Mouse (Mus musculus): Measurements from ENCODE around the gene Sec63. TPM values are rescaled to one million over a fixed set of nuclear protein-coding genes. Genes with fewer than 3 reads are reported as not detected.

The Sec63 gene
- polyA plus RNA-seq, 1 experiment, result 35.1 TPM

DNA sequence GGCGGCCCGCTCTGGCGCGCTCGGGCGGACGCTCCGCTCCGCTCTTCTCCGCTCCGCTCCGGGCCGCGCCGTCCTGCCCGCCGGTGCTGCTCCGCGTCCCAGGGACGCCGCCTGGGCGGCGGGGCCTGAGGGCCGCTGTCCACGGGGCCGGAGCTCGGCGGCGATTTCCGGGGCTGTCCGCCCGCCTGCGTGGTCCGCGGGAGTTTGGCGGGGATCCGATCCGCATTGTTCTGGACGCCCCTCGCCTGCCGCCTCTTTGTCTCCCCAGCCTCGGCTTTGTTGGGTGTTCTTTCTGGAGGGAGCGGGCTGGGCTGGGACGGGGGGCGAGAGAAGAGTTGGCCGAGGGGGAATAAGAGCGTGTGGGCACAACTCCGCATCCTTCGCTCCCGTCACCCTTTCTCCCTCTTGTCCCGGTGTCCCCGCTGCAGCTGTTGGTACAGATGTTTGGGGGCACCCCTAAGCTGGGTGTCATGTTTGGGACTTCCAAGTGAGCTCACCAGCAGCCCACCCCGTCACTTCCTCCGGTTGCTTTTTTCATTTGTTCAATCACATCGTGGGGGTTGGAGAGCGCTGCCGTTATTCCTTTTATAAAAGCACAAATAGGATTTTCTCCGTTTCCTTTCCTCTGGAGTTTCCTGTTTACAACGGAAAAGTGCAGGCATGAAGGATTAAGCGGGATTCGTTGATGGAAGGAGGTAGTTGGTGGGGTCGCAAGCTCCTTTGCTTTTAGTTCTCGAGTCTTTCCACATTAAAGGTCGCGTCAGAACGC lies 789 bp downstream of the Sec63 start:
- Histone ChIP-seq H3K9me3 (replicated peaks; ENCODE audit: control insufficient read depth, insufficient read depth, low read length, poor library complexity, severe bottlenecking) (no peaks in the 10 kb centered on the region), H3K4me1 (ENCODE audit: control insufficient read depth, insufficient read depth, low read length) (no peaks in the 10 kb centered on the region), H3K9ac (ENCODE audit: low read depth, poor library complexity, severe bottlenecking) (peak overlapping the region; percentile 88), H3K36me3 (ENCODE audit: control insufficient read depth, insufficient read depth, low read length, poor library complexity, severe bottlenecking) (no peaks in the 10 kb centered on the region), H3K27me3 (ENCODE audit: control insufficient read depth, insufficient read depth, low read length, poor library complexity, severe bottlenecking) (no peaks in the 10 kb centered on the region), H3K4me3 (ENCODE audit: low read depth, low read length) (peak overlapping the region; percentile 78), H3K27ac (ENCODE audit: insufficient read depth, low read length) (no peak overlapping the region)
- TF ChIP-seq EP300 (IDR thresholded peaks at IDR 0.05; ENCODE audit: insufficient read depth, low read depth, low read length) (no peak), CTCF (IDR thresholded peaks at IDR 0.05; ENCODE audit: low read depth, low read length) (no peak), POLR2A (IDR thresholded peaks at IDR 0.05; ENCODE audit: insufficient read depth, low read length) (no peak)

- Histone ChIP-seq H3K9ac (ENCODE audit: low read depth, poor library complexity, severe bottlenecking) (peak overlapping the region; percentile 88), H3K4me1 (ENCODE audit: control insufficient read depth, insufficient read depth, low read length) (no peaks in the 10 kb centered on the region), H3K36me3 (ENCODE audit: control insufficient read depth, insufficient read depth, low read length, poor library complexity, severe bottlenecking) (no peaks in the 10 kb centered on the region), H3K27ac (ENCODE audit: insufficient read depth, low read length) (no peak overlapping the region), H3K4me3 (ENCODE audit: low read depth, low read length) (peak overlapping the region; percentile 78), H3K27me3 (ENCODE audit: control insufficient read depth, insufficient read depth, low read length, poor library complexity, severe bottlenecking) (no peaks in the 10 kb centered on the region), H3K9me3 (replicated peaks; ENCODE audit: control insufficient read depth, insufficient read depth, low read length, poor library complexity, severe bottlenecking) (no peaks in the 10 kb centered on the region)
- no peak for TF ChIP-seq CTCF (IDR thresholded peaks at IDR 0.05; ENCODE audit: low read depth, low read length)
- no peak for TF ChIP-seq POLR2A (IDR thresholded peaks at IDR 0.05; ENCODE audit: insufficient read depth, low read length)
Observed at GRCm38 (mm10) chr10:42762670-42763058, 1.4 kb downstream of the Sec63 start.

- H3K27ac ChIP-seq (ENCODE audit: insufficient read depth, low read length), result no peak overlapping the region
- no peak overlapping the region for H3K4me3 ChIP-seq (ENCODE audit: low read depth, low read length)
- 0 out of 2 replicates have a peak overlapping the region, but pooled peaks have one; percentile 88 for H3K9ac ChIP-seq (ENCODE audit: low read depth, poor library complexity, severe bottlenecking)
- no peaks in the 10 kb centered on the region for H3K4me1 ChIP-seq (ENCODE audit: control insufficient read depth, insufficient read depth, low read length)
- H3K9me3 ChIP-seq (replicated peaks; ENCODE audit: control insufficient read depth, insufficient read depth, low read length, poor library complexity, severe bottlenecking), result no peaks in the 10 kb centered on the region
- TF ChIP-seq EP300 (IDR thresholded peaks at IDR 0.05; ENCODE audit: insufficient read depth, low read depth, low read length), result no peak
- no peak for TF ChIP-seq CTCF (IDR thresholded peaks at IDR 0.05; ENCODE audit: low read depth, low read length)
- no peak for TF ChIP-seq POLR2A (IDR thresholded peaks at IDR 0.05; ENCODE audit: insufficient read depth, low read length)
- H3K27me3 ChIP-seq (ENCODE audit: control insufficient read depth, insufficient read depth, low read length, poor library complexity, severe bottlenecking), result no peaks in the 10 kb centered on the region
- H3K36me3 ChIP-seq (ENCODE audit: control insufficient read depth, insufficient read depth, low read length, poor library complexity, severe bottlenecking), result no peaks in the 10 kb centered on the region
Observed at GRCm38 (mm10) chr10:42763246-42763645, 1.9 kb downstream of the Sec63 start.

DNA sequence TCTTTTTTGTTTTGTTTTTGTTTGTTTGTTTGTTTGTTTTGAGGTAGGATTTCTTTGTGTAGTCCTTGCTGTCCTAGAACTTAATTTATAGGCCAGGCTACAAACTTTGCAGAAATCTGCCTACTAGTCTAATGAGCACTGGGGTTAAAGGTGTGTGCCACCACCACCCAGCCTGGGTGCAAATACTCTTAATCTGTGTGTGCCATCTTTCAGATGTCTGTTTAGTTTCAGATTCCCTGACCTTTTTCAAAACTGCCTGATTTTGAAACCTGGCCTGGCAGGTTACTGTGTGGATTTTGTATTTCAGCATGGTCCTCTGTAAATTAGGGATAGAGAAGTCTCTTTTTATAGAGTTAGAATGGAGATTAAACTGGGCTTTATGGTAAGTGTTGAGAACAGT lies 4.0 kb downstream of the Sec63 start:
- H3K4me1 ChIP-seq (ENCODE audit: control insufficient read depth, insufficient read depth, low read length), result no peaks in the 10 kb centered on the region
- H3K36me3 ChIP-seq (ENCODE audit: control insufficient read depth, insufficient read depth, low read length, poor library complexity, severe bottlenecking), result no peaks in the 10 kb centered on the region
- TF ChIP-seq EP300 (IDR thresholded peaks at IDR 0.05; ENCODE audit: insufficient read depth, low read depth, low read length) (no peak), CTCF (IDR thresholded peaks at IDR 0.05; ENCODE audit: low read depth, low read length) (no peak), POLR2A (IDR thresholded peaks at IDR 0.05; ENCODE audit: insufficient read depth, low read length) (no peak)

DNA sequence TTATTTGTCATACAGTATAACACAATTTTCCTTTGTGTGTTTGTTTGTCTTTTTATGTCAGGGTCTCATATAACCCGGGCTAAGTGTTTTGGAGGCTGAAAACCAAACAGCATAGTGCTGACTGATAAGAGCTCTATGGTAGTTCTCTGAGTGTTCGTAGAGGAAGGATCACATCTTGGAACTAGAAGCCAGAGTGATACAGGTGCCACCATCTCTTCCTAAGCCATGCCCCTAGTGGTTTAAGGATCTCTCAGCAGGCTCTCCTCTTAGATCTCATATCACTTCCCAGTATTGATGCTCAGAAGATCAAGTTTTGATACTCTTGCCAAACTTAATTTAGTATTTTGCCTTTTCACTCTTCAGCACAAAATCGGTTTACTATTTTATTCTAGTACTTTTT lies 14.2 kb downstream of the Sec63 start:
- H3K4me3 ChIP-seq (ENCODE audit: low read depth, low read length), result no peak overlapping the region
- H3K9me3 ChIP-seq (replicated peaks; ENCODE audit: control insufficient read depth, insufficient read depth, low read length, poor library complexity, severe bottlenecking), result no peaks in the 10 kb centered on the region
- H3K36me3 ChIP-seq (ENCODE audit: control insufficient read depth, insufficient read depth, low read length, poor library complexity, severe bottlenecking), result no peaks in the 10 kb centered on the region
- no peaks in the 10 kb centered on the region for H3K4me1 ChIP-seq (ENCODE audit: control insufficient read depth, insufficient read depth, low read length)
- no peak for TF ChIP-seq CTCF (IDR thresholded peaks at IDR 0.05; ENCODE audit: low read depth, low read length)
- no peak for TF ChIP-seq EP300 (IDR thresholded peaks at IDR 0.05; ENCODE audit: insufficient read depth, low read depth, low read length)
- TF ChIP-seq POLR2A (IDR thresholded peaks at IDR 0.05; ENCODE audit: insufficient read depth, low read length), result no peak
- no peak overlapping the region for H3K9ac ChIP-seq (ENCODE audit: low read depth, poor library complexity, severe bottlenecking)
- H3K27me3 ChIP-seq (ENCODE audit: control insufficient read depth, insufficient read depth, low read length, poor library complexity, severe bottlenecking), result no peaks in the 10 kb centered on the region
- H3K27ac ChIP-seq (ENCODE audit: insufficient read depth, low read length), result no peak overlapping the region

More for the DNA sequence above, 4.0 kb downstream of the Sec63 start:
- H3K4me3 ChIP-seq (ENCODE audit: low read depth, low read length), result no peak overlapping the region
- no peaks in the 10 kb centered on the region for H3K9me3 ChIP-seq (replicated peaks; ENCODE audit: control insufficient read depth, insufficient read depth, low read length, poor library complexity, severe bottlenecking)
- H3K27me3 ChIP-seq (ENCODE audit: control insufficient read depth, insufficient read depth, low read length, poor library complexity, severe bottlenecking), result no peaks in the 10 kb centered on the region
- no peak overlapping the region for H3K9ac ChIP-seq (ENCODE audit: low read depth, poor library complexity, severe bottlenecking)
- H3K27ac ChIP-seq (ENCODE audit: insufficient read depth, low read length), result no peak overlapping the region

GRCm38 (mm10) chr10:42780753-42781152 lies 19.5 kb downstream of the Sec63 start:
- H3K4me1 ChIP-seq (ENCODE audit: control insufficient read depth, insufficient read depth, low read length), result no peaks in the 10 kb centered on the region
- TF ChIP-seq CTCF (IDR thresholded peaks at IDR 0.05; ENCODE audit: low read depth, low read length) (no peak), EP300 (IDR thresholded peaks at IDR 0.05; ENCODE audit: insufficient read depth, low read depth, low read length) (no peak), POLR2A (IDR thresholded peaks at IDR 0.05; ENCODE audit: insufficient read depth, low read length) (no peak)
- H3K36me3 ChIP-seq (ENCODE audit: control insufficient read depth, insufficient read depth, low read length, poor library complexity, severe bottlenecking), result no peaks in the 10 kb centered on the region
- no peak overlapping the region for H3K4me3 ChIP-seq (ENCODE audit: low read depth, low read length)
- no peaks in the 10 kb centered on the region for H3K9me3 ChIP-seq (replicated peaks; ENCODE audit: control insufficient read depth, insufficient read depth, low read length, poor library complexity, severe bottlenecking)
- no peaks in the 10 kb centered on the region for H3K27me3 ChIP-seq (ENCODE audit: control insufficient read depth, insufficient read depth, low read length, poor library complexity, severe bottlenecking)
- H3K27ac ChIP-seq (ENCODE audit: insufficient read depth, low read length), result no peak overlapping the region
- H3K9ac ChIP-seq (ENCODE audit: low read depth, poor library complexity, severe bottlenecking), result no peak overlapping the region

Data from ES-Bruce4 (cell line).